Mouse (Mus musculus) right cerebral cortex, adult 18-20 months (tissue): Measurements from ENCODE around the gene Slc16a1.
A peak's percentile ranks its signal among the peaks of the same experiment; 100 is the strongest.
"Not testable (repeated sequence)": the region's sequence is repeated elsewhere in the genome, so short reads cannot be mapped to it uniquely, and the experiment has no call there.

Experiments used
- DNase-seq: peaks from one replicate; pipeline ENCODE4 v3.0.0; 2022; ENCODE audit warnings: mixed read lengths

The Slc16a1 gene

DNA sequence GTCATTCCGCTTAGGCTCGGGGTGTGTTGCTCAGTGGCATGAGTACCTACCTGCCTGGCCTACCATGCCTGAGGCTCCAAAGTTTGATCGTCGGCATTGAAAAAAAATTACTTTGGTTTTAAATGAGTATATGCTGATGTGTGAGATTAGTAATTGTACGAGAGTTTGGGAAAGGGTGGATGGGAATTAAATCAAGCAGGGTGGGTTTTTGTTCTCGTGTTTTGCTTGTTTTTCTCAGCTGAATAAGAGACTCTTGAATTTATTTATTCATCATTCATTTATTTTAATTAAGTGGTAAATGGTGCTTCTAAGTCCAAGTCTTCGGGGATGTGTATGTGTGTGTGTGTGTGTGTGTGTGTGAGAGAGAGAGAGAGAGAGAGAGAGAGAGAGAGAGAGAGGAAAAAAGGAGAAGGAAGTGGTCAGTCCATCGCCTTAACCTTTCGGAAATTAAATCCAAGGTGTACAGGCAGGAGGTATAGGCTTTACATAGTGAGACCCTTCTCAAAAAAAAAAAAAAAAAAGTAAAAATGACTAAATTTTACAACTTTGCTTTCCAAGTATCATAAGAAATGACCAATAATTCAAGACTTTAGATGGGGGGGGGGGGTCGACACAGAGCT is 1.4 kb downstream of the Slc16a1 start:
- no peak for DNase-seq

DNA sequence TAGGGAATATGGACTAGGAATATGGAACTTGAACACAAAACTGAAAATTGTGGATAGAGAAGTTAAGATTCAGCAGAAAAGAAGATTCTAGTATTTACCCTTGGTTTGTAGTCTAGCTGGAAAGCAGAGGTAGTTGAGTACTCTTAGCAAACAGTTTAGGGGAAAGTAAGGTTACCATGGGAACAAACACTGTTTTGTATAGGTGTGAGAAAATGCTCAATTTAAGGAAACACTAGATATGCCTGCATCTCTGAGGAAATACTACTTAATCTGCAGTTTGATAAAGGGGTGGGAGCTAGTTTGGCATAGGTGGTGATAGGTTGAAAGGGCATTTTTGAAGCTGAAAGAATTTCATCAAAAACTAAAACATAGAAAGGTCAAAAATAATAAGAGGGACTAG is 2.4 kb downstream of the Slc16a1 start:
- no peak for DNase-seq

- DNase-seq: no peak
These were observed 2.8 kb downstream of the Slc16a1 start for GRCm38 (mm10) chr3:104641313-104641712.

GRCm38 (mm10) chr3:104643113-104643512 is 4.6 kb downstream of the Slc16a1 start:
- DNase-seq: no peak

DNA sequence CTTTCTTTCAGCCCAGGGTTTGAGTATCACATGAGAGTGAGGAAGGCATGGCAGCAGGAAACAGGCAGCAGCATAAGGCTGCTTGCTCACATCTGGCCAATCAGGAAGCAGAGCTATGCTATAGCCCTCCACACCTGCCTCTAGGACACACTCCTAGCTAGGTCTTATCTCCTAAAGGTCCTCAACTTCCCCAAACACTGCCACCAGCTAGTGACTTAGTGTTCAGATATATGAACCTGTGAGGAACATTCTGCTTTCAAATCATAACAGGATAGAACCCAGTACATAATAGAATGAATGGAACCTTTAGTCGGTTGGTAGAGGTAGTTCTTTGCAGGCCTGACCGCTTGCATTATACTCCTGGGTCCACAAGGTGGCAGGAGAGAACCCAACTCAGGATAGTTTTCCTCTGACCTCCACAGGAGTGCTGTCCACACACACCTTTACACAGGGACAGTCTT is 5.4 kb downstream of the Slc16a1 start:
- DNase-seq: peak; percentile 67

DNA sequence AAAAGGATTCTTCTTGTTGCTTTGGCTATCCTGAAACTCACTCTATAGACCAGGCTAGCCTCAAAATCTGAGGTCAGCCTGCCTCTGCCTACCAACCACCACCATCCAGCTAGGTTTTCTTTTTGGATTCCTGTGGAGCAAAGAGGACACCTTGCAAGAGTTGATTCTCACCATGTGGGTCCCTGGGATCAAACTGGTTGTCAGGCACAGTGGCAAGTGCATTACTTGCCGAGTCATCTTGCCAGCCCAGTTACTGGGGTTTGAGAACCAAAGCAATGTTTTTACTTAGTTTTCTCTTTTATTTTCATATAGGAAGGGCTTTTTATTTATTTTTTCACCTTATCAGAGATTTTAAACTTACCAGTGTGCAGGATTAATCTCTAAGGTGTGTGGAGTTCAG is 5.9 kb downstream of the Slc16a1 start:
- no peak for DNase-seq

DNA sequence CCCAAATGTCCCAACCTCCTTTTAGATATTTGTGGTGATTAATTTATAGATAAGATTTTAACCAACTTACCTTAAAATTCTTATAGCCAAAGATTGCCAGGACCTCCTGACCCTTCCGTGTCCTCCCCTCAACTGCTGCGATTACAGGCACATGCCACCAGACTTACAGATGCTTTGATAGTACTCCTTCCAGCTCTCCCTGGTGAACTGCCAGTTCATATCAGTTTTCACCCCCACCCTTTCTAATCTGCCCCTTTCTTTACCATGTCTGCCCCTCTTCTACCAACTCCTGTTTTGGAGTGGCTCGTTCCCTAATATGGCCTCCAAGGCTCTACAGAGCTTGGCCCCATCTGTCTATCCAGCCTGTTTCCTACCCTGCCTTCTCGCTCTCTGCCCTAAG is 15.8 kb downstream of the Slc16a1 start:
- no peak for DNase-seq

DNA sequence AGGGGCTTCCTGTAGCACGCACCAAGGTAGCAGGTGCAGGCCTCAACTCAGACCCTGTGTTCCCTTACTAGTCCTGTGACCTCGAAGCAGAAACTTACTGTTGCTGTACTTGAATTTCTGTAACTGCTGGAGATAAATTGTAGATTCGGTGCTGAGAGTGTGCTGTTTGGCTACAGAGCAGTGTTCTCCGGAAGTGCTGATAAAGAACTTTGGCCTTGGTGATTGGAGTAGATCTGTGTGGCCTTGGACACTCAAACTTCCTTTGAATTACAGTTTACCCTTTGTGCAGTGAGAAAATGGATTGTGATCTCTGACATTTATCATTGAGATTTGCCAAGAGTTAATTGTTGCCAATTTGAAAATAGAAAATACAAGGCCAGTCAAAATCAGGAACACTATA is 16.5 kb downstream of the Slc16a1 start:
- DNase-seq: no peak

GRCm38 (mm10) chr3:104658706-104659105 is 20.2 kb downstream of the Slc16a1 start:
- no peak for DNase-seq

- DNase-seq: no peak
These were observed 21.3 kb downstream of the Slc16a1 start for GRCm38 (mm10) chr3:104659758-104660157.

DNA sequence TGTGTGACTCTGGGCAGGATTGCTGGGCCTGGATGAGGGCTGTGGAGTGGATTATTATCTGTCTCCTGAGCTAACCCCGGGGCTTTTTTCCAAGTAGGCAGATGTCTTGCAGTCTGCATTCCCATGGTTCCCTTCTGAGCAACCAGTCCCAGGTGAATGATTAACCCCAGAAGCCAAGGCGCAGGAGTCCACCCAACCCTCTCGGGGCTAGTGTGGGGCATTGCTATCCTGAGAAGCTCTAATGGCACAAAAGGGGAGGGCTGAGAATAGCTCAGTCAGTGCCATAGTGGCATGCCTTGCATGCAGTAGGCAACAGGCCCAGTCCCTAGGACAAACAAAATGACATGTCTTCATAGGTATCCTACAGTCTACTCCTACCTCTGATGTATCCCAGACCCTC is 22.1 kb downstream of the Slc16a1 start:
- no peak for DNase-seq

GRCm38 (mm10) chr3:104662007-104662406 is 23.5 kb downstream of the Slc16a1 start:
- no peak for DNase-seq

- DNase-seq: no peak
These were observed 24.5 kb downstream of the Slc16a1 start for GRCm38 (mm10) chr3:104662926-104663325.

- DNase-seq: peak; percentile 84
These were observed 28.5 kb downstream of the Slc16a1 start for GRCm38 (mm10) chr3:104666950-104667349.

GRCm38 (mm10) chr3:104667451-104667850 is 29.0 kb downstream of the Slc16a1 start:
- peak; percentile 31 for DNase-seq

GRCm38 (mm10) chr3:104668989-104669388 is 30.5 kb downstream of the Slc16a1 start:
- DNase-seq: no peak

- DNase-seq: no peak
These were observed 31.4 kb downstream of the Slc16a1 start for GRCm38 (mm10) chr3:104669856-104670182.

DNA sequence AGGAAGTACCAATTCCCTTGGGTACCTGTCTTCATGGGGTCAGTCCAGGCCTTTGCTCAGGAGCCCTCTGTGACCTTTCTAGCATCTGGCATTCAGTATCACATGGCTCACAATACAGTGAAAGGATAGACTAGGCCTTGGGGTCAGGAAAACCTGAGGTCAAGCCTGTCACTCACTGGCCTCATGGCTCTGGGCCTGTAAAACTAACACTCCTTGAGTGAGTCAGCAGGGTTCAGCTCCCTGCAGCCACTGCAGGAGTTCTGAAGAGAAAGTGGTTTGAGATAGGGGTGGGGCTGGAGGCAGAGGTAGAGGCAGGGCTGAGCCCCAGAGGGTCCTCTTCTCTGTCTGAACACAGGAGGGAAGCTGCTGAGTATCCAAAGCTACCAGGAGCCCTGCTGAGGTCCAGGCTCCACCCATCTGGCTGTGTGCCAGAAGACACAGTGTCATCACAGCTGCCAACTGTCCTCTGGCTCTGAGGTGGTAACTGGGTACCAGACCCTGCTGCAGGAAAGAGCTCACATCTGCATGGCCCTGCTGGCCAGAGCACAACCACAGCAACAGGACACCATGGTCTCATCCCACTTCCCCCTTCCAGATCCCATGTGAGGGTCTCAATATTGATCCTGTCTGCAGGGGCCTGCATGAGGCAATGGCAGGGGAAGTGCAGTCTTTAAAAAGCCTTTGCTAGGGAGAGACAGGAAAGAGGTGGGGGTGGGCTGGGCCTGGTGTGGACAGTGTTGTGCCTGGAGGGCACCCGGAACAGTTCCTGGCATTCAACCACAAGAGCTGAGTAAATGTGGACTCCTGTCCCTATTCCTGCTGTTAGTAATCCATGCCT is 31.9 kb downstream of the Slc16a1 start:
- not testable (repeated sequence) for DNase-seq

DNA sequence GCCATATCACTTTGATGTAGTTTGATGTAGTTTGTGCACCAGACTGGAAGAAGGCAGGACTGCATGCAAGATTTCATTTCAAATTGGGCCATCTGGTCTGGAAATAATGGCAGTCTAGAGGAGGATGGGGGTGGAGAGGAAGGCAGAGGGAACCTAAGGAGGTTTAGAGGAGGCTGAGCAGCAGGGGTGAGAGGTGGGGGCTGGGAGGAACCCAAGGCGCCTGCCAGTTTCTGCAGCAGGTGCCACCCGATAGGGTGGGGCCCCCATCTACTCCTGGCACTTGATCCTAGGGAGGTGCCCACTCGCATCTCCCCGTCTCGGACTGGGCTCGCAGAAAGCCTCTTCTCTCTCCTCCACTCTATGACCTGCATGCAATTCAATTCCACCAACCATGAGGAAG is 33.1 kb downstream of the Slc16a1 start:
- DNase-seq: peak; percentile 46

GRCm38 (mm10) chr3:104672041-104672440 is 33.6 kb downstream of the Slc16a1 start:
- no peak for DNase-seq

GRCm38 (mm10) chr3:104673642-104674328 is 35.3 kb downstream of the Slc16a1 start:
- no peak for DNase-seq

DNA sequence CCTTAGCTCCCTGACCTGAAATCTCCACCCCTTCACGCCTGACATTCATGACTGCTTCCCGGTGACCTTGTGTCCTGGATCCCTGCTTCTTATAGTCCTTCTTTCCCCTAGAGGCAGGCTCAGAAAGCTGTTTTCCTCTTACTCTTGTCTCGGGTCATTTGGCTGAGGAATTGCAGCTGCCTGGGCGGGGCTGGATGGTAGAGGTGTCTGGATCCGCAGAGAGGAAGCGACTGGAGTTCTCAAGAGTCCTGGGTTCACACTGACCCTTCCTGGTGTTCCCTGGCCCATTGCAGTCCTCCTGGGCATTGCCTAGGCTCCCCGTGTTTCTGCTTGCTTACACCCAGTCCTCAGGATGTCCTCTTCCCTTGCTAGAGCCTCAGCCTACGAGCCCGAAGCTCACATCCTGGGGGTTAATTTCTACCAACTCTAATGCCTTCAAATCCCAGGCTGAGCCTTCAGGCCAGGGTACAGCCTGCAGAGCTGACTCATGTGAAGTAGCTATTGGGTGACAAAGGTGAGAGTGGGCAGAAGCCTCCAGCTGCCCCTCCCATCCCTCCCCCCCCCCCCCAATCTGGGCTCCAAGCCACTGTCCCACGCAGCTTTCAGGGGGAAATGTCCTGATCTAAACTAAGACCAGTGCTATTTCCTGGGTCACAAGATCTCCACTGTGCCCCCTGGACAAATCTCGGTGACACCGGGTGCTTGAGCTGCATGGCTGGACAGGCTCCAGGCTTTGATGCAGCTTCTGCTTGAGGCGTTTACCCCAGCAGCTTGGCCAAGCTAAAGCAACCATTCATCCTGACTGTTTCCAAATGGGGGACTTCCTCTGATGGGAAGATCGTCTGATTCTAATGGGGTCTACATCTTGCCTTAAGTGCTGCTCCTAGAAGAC is 36.1 kb downstream of the Slc16a1 start:
- DNase-seq: no peak
